8 mouse cellular contexts compared by ENCODE assay signal in the genomic region with DNA sequence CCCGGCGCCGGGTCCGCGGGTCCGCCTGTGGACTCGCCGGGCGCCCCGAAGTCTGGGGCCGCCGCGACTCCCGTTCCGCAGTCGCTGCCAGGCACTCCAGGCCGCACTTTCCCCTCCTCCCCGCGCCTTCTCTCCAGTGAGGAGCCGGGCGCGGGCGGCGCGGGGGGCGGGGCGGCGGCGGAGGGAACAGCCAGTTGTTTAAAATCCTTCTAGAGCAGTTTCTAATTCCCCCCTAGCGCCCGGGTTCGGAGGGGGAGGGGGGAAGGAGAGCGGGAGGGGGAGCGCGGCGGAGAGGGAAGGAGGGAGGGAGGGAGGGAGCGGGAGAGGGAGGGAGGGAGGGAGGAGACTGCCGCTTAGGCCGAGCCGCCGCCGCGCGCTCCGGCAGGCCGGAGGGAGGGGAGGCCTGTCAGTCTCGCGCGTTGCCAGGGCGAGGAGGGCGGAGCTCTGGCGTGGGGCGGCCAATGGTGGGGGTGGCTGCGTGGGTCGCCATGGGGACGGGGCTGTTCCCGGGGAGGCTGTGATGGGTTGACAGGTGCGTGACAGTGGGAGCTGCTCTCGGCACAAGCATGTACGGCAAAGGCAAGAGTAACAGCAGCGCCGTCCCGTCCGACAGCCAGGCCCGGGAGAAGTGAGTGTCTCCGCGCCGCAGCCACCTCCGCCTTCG. TPM values are rescaled to one million over a fixed set of nuclear protein-coding genes. Genes with fewer than 3 reads are reported as not detected.
DNase-seq lines count a peak whose midpoint lies in the region; ATAC-seq lines count a peak whose summit lies in the region.

No protein-coding gene starts in this region.

- DNase-seq in adipocyte (ENCODE audit: low spot score) = peak; percentile 97
- peak; percentile 97 for DNase-seq in embryo, embryonic 10 days (ENCODE audit: low spot score)
- DNase-seq in gastrocnemius, postnatal 10 days = peak; percentile 100
- peak; percentile 96 for DNase-seq in induced T-regulatory cell, adult 2 months (ENCODE audit: low read depth)
- DNase-seq in left cerebral cortex, adult 9 months (ENCODE audit: low spot score in 2 of 2) = peak; percentile 97 to 99
- DNase-seq in right cerebral cortex, postnatal 14 days = peak; percentile 100
- DNase-seq in urinary bladder, postnatal 36 days (ENCODE audit: low spot score in 2 of 2) = peak; percentile 99

- ATAC-seq in megakaryocyte progenitor cell, adult 5-6 weeks (replicated peaks; ENCODE audit: poor library complexity) = peak; percentile 79

RNA-seq across cellular contexts. Expression of a gene that starts 0.7 kb away (rescaled TPM):
- total RNA-seq in gastrocnemius, postnatal 10 days (2021) = 10 to 100 TPM; 26.0 to 27.5 TPM
- 49.8 and 60.5 TPM in 2 replicates for total RNA-seq in megakaryocyte progenitor cell, adult 5-6 weeks (2015)
- total RNA-seq in megakaryocyte progenitor cell, adult 5-6 weeks (2017) = 26.7 and 39.1 TPM in 2 replicates

Comparison
In these comparisons a context has a peak if more than half of its experiments do, and no peak if none do; other contexts are left out.
1. Peak in every context shown above with its lines: DNase-seq and ATAC-seq.